Comparison of ENCODE assay signal across 8 mouse cellular contexts in the genomic region with DNA sequence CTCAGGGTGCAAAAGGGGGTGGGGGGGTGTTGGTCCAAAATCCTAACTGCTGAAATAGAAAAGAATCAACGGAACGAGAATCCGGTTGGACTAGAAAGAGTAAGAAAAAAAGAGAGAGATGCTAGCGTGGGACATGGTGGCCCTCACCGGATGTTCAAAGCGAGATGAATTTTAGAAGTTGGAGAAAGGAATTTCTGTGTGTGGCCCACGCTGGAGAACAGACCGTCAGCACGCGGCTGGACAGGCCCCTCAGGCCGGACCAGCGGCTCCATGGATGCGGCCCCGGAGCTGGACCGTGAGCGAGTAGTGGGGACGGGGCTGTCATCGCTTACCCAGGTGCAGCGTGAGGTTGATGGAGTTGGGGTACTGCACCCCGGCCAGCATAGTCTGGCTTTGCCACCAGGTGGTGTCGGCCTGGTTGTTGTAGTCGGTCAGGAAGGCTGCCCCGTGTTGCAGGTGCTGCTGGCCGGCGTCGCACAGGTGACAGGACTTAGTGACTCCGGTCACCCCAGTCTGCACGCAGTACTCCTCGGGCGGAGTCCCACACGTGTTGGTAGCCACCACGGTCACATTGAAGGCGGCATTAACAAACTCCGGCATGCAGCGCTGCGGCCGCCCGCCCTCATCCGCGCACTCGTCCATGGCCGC. TPM values are rescaled to one million over a fixed set of nuclear protein-coding genes. Genes with fewer than 3 reads are reported as not detected.
A peak's percentile ranks its signal among the peaks of the same experiment; 100 is the strongest.
DNase-seq lines count a peak whose midpoint lies in the region; ATAC-seq and TF ChIP-seq lines count a peak whose summit lies in the region.

No protein-coding gene starts in this region.

- H3K27ac ChIP-seq in embryonic facial prominence, embryonic 11.5 days (replicated peaks; ENCODE audit: low read depth, low read length) = peak overlapping the region; percentile 84
- H3K27ac ChIP-seq in heart, embryonic 14.5 days (replicated peaks in 1 of 2; ENCODE audit: control insufficient read depth in 1 of 2, insufficient read depth in 1 of 2, low read depth in 2 of 2, low read length in 2 of 2) = peak overlapping the region; percentile 87 to 97
- H3K27ac ChIP-seq in lung, postnatal 0 days (ENCODE audit: low read length) = peak overlapping the region; percentile 95
- H3K27ac ChIP-seq in olfactory bulb, adult 2 months (ENCODE audit: insufficient read depth, low read depth, low read length) = peak overlapping the region; percentile 73; the same call in 1 of the 2 replicates

- no peaks in the 10 kb centered on the region for H3K36me3 ChIP-seq in embryonic facial prominence, embryonic 11.5 days (replicated peaks; ENCODE audit: control insufficient read depth, insufficient read depth, low read depth, low read length)
- peaks cover 12% of the 10 kb centered on the region for H3K36me3 ChIP-seq in heart, embryonic 14.5 days (ENCODE audit: control insufficient read depth, insufficient read depth, low read length)
- no peaks in the 10 kb centered on the region for H3K36me3 ChIP-seq in lung, postnatal 0 days (ENCODE audit: insufficient read depth, low read length)

- peak overlapping the region; percentile 87 for H3K9ac ChIP-seq in embryonic facial prominence, embryonic 11.5 days (replicated peaks; ENCODE audit: low read length)
- peak overlapping the region; percentile 99 for H3K9ac ChIP-seq in heart, embryonic 14.5 days (ENCODE audit: low read length)
- peak overlapping the region; percentile 86 for H3K9ac ChIP-seq in lung, postnatal 0 days (replicated peaks; ENCODE audit: low read depth)

- peak; percentile 56 for ATAC-seq in embryonic facial prominence, embryonic 11.5 days (replicated peaks; ENCODE audit: insufficient number of reproducible peaks, low FRiP score, low TSS enrichment, low read depth)
- peak; percentile 17 for ATAC-seq in heart, embryonic 14.5 days (ENCODE audit: insufficient number of reproducible peaks, insufficient read depth, low FRiP score, low read depth)
- peak; percentile 37 for ATAC-seq in lung, postnatal 0 days

- H3K9me3 ChIP-seq in embryonic facial prominence, embryonic 11.5 days (replicated peaks; ENCODE audit: control insufficient read depth, low read length) = no peaks in the 10 kb centered on the region
- no peaks in the 10 kb centered on the region for H3K9me3 ChIP-seq in heart, embryonic 14.5 days (ENCODE audit: control insufficient read depth, low read length)
- H3K9me3 ChIP-seq in lung, postnatal 0 days (ENCODE audit: low read length) = no peaks in the 10 kb centered on the region

- H3K4me2 ChIP-seq in embryonic facial prominence, embryonic 11.5 days (ENCODE audit: low read depth, low read length) = peak overlapping the region; percentile 94
- peak overlapping the region; percentile 78 for H3K4me2 ChIP-seq in heart, embryonic 14.5 days (ENCODE audit: low read length)
- peak overlapping the region; percentile 79 for H3K4me2 ChIP-seq in lung, postnatal 0 days (replicated peaks; ENCODE audit: low read depth, low read length)

- under 1% methylated on average over 41 of the region's 42 CpGs for WGBS in embryonic facial prominence, embryonic 11.5 days
- WGBS in heart, embryonic 14.5 days = under 1% methylated on average over 42 of the region's 42 CpGs
- WGBS in lung, postnatal 0 days = under 1% methylated on average over 42 of the region's 42 CpGs
- WGBS in olfactory bulb, adult 2 months = under 1% methylated on average over 42 of the region's 42 CpGs

- no peak for TF ChIP-seq POLR2A in olfactory bulb, adult 2 months (IDR thresholded peaks at IDR 0.05; ENCODE audit: insufficient read depth, low read depth, low read length)

- peak; percentile 75 for TF ChIP-seq CTCF in lung, postnatal 0 days (IDR thresholded peaks at IDR 0.05)
- peak; percentile 32; the same call in 1 of the 2 replicates for TF ChIP-seq CTCF in olfactory bulb, adult 2 months (IDR thresholded peaks at IDR 0.05; ENCODE audit: insufficient read depth, low read depth, low read length)

- DNase-seq in CD4-positive, CD25-positive, alpha-beta regulatory T cell, adult 2 months (ENCODE audit: low read depth, low spot score) = peak; percentile 78
- DNase-seq in R1 (ENCODE audit: low read depth, low spot score) = peak; percentile 67
- peak; percentile 61 for DNase-seq in embryonic facial prominence, embryonic 11.5 days (ENCODE audit: low spot score)
- peak; percentile 79 for DNase-seq in kidney, postnatal 14 days
- peak; percentile 77 for DNase-seq in lung, postnatal 0 days (ENCODE audit: low spot score)
- DNase-seq in thymus, postnatal 36 days = peak; percentile 74 to 76

- H3K4me3 ChIP-seq in embryonic facial prominence, embryonic 11.5 days (ENCODE audit: low read depth, low read length) = peak overlapping the region; percentile 92
- H3K4me3 ChIP-seq in heart, embryonic 14.5 days (ENCODE audit: control insufficient read depth in 1 of 2, insufficient read depth in 1 of 2, low read depth in 1 of 2, low read length in 2 of 2) = peak overlapping the region; percentile 56 to 99
- peak overlapping the region; percentile 89 for H3K4me3 ChIP-seq in lung, postnatal 0 days (ENCODE audit: low read depth, low read length)
- H3K4me3 ChIP-seq in olfactory bulb, adult 2 months (ENCODE audit: insufficient read depth, low read depth, low read length) = peak overlapping the region; percentile 100

- no peaks in the 10 kb centered on the region for H3K4me1 ChIP-seq in embryonic facial prominence, embryonic 11.5 days (ENCODE audit: control insufficient read depth, insufficient read depth, low read length)
- peaks cover 9 to 31% of the 10 kb centered on the region in 2 experiments for H3K4me1 ChIP-seq in heart, embryonic 14.5 days (ENCODE audit: control insufficient read depth in 2 of 2, insufficient read depth in 2 of 2, low read length in 2 of 2)
- peaks cover 9% of the 10 kb centered on the region; the same call in 1 of the 2 replicates for H3K4me1 ChIP-seq in lung, postnatal 0 days (ENCODE audit: insufficient read depth, low read depth, low read length)
- H3K4me1 ChIP-seq in olfactory bulb, adult 2 months (ENCODE audit: control insufficient read depth, insufficient read depth, low read length) = peaks cover 9% of the 10 kb centered on the region

- H3K27me3 ChIP-seq in embryonic facial prominence, embryonic 11.5 days (ENCODE audit: control insufficient read depth, insufficient read depth, low read length) = no peaks in the 10 kb centered on the region
- H3K27me3 ChIP-seq in heart, embryonic 14.5 days (ENCODE audit: control insufficient read depth, insufficient read depth, low read length) = no peaks in the 10 kb centered on the region
- H3K27me3 ChIP-seq in lung, postnatal 0 days (replicated peaks; ENCODE audit: insufficient read depth, low read length) = no peaks in the 10 kb centered on the region

- no peak for TF ChIP-seq EP300 in lung, postnatal 0 days (IDR thresholded peaks at IDR 0.05)

RNA-seq across cellular contexts. Expression of a gene that starts 0.7 kb away (rescaled TPM):
- 34.8 and 36.0 TPM in 2 replicates for polyA plus RNA-seq in embryonic facial prominence, embryonic 11.5 days (2014; fragmentation: Nextera tagmentation; extraction: Ambion mirVana)
- 133 and 138 TPM in 2 replicates for polyA plus RNA-seq in heart, embryonic 14.5 days (2014; fragmentation: Nextera tagmentation; extraction: Ambion mirVana)
- polyA plus RNA-seq in lung, postnatal 0 days (2015; fragmentation: Nextera tagmentation; extraction: Ambion mirVana) = 101 and 106 TPM in 2 replicates
- polyA plus RNA-seq in olfactory bulb, adult 2 months (2012; ENCODE audit: insufficient read depth, insufficient read length, low replicate concordance, missing spikeins) = not detected in 2 replicates

Comparison
In these comparisons a context has a peak if more than half of its experiments do, and no peak if none do; other contexts are left out.
1. Peak in every context shown above with its lines: DNase-seq, ATAC-seq, H3K4me3 ChIP-seq and H3K27ac ChIP-seq.